Mouse (Mus musculus): ENCODE results near the gene Mbd5. TPM values are rescaled to one million over a fixed set of nuclear protein-coding genes. Genes with fewer than 3 reads are reported as not detected.

Mbd5 gene
- polyA plus RNA-seq, 1 experiment from 2014 or later, result 36.5 TPM

DNA sequence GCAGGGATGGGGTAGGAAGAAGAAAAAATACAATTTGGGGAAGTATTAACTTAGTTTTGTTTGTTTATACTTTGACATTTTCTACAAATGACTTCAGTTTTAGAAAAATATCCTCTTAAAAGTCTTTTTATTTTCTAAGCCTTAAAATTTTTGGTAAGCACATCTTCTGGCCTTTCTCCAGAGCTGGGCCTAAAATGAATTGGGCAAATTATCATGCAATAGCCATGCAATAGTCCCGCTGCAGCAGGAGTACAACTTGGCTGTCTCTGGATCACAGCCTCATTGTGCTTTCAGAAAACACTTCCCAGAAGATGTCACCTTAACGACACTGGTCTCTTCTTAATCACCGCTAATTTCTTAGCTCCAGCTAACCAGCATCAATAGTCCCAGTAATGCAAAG lies 91.2 kb downstream of the Mbd5 start:
- WGBS, result 78% methylated on average over 3 of the region's 3 CpGs

DNA sequence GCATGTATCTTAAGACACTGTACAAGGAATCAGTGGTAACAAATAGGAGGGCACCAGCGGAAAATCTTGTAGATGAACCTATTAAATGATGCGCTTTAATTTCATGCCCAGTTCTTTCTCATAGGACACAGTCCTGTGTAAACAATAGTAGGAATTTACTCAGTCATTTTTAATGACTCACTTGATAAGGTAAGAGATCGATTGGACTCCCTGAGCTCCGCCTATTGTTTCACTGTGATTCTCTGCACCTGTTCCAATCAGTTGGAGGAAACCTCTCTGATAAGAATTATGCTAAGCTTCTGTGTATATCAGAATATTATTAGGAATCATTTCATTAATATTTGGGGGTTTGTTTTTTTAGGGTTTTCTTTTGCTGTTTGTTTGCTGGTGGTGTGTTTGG lies 100.7 kb downstream of the Mbd5 start:
- no peaks in the 10 kb centered on the region for H3K27me3 ChIP-seq
- 0 out of 2 replicates have a peak, but pooled peaks cover 5% of the 10 kb centered on the region for H3K9me3 ChIP-seq
- H3K9ac ChIP-seq, result no peak overlapping the region
- no peaks in the 10 kb centered on the region for H3K4me1 ChIP-seq (replicated peaks)
- no peak overlapping the region for H3K4me2 ChIP-seq
- no peaks in the 10 kb centered on the region for H3K36me3 ChIP-seq
- ATAC-seq (ENCODE audit: low FRiP score, low read depth), result no peak
- no peak overlapping the region for H3K4me3 ChIP-seq
- WGBS, result 96% methylated on average over 4 of the region's 4 CpGs
- no peak overlapping the region for H3K27ac ChIP-seq (replicated peaks)

More for the DNA sequence above, 91.2 kb downstream of the Mbd5 start:
- ATAC-seq (ENCODE audit: low FRiP score, low read depth), result no peak
- Histone ChIP-seq H3K4me2 (no peak overlapping the region), H3K27ac (replicated peaks) (no peak overlapping the region), H3K36me3 (peaks cover 9% of the 10 kb centered on the region; the same call in 1 of the 2 replicates), H3K9me3 (peaks cover 7% of the 10 kb centered on the region; the same call in 1 of the 2 replicates), H3K9ac (no peak overlapping the region), H3K4me3 (no peak overlapping the region), H3K4me1 (replicated peaks) (no peaks in the 10 kb centered on the region), H3K27me3 (no peaks in the 10 kb centered on the region)

DNA sequence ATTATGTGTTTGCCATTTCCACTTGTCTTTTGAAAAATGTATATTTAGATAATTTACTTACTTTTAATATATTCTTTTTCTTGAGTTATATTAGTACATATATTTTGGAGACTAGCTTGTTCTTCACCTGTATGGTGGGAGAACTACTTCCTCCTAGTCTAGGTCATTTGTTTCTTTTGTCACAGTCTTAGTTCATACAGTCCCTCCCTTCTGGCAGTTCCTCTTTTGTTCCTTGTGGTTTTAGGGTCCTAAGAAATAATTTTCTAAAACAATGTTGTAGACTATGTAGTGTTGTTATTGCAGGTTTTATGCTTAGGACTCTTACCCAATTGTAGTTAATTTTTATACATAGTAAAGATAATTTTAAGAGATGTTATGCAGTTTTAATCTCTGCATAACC lies 118.6 kb downstream of the Mbd5 start:
- no peaks in the 10 kb centered on the region for H3K27me3 ChIP-seq
- H3K9me3 ChIP-seq, result no peaks in the 10 kb centered on the region
- no peak overlapping the region for H3K4me3 ChIP-seq
- no peaks in the 10 kb centered on the region for H3K36me3 ChIP-seq
- no peaks in the 10 kb centered on the region for H3K4me1 ChIP-seq (replicated peaks)
- H3K27ac ChIP-seq (replicated peaks), result no peak overlapping the region
- H3K9ac ChIP-seq, result no peak overlapping the region
- no peak overlapping the region for H3K4me2 ChIP-seq
- no peak for ATAC-seq (ENCODE audit: low FRiP score, low read depth)

DNA sequence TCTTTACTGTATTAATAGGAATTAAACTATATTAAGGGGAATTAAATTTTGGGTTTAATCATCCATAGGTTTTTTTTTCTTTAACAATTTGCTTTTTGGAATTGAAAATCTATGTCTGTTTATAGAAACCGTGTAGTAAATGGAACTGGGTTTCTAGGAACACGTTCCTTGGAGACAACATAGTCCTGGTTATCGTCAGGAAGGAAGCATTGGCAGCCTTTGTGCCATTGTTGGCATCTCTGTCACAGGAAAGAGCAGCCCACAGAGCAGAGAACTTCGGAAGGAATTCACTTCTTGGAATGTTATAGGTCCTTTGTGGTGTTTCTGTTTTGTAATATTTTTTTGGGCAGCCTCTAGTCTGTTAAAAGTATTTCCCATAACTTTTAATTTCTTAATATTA lies 135.7 kb downstream of the Mbd5 start:
- H3K27ac ChIP-seq (replicated peaks), result no peak overlapping the region
- no peak for ATAC-seq (ENCODE audit: low FRiP score, low read depth)
- WGBS, result 78% methylated on average over 4 of the region's 4 CpGs
- no peak overlapping the region for H3K4me3 ChIP-seq
- no peak overlapping the region for H3K4me2 ChIP-seq
- no peaks in the 10 kb centered on the region for H3K36me3 ChIP-seq
- H3K9ac ChIP-seq, result no peak overlapping the region
- H3K27me3 ChIP-seq, result no peaks in the 10 kb centered on the region
- H3K4me1 ChIP-seq (replicated peaks), result no peaks in the 10 kb centered on the region
- H3K9me3 ChIP-seq, result no peaks in the 10 kb centered on the region

DNA sequence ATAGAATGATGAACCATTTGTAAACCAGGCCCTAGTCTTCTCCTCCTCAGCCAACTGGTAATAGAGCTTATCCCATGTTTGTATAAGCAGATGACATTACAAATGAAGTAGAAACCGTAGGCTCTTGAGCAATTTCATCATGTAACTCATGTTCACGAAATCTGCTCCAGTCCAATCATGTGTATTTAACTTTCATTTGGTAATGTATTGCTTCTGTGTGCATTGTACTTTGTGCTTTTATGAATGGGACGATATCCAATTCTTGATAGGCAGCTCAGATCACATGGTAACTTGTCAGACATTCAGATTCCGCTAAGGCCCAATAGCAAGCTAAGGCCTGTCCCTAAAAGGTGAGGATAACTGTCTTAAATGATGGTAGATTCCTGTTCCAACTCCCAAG lies 141.5 kb downstream of the Mbd5 start:
- ATAC-seq (ENCODE audit: low FRiP score, low read depth), result no peak
- Histone ChIP-seq H3K4me1 (replicated peaks) (no peaks in the 10 kb centered on the region), H3K27me3 (no peaks in the 10 kb centered on the region), H3K9me3 (no peaks in the 10 kb centered on the region), H3K4me2 (no peak overlapping the region), H3K4me3 (no peak overlapping the region), H3K9ac (no peak overlapping the region), H3K27ac (replicated peaks) (no peak overlapping the region), H3K36me3 (no peaks in the 10 kb centered on the region)
- WGBS, result 96% methylated on average over 4 of the region's 4 CpGs

DNA sequence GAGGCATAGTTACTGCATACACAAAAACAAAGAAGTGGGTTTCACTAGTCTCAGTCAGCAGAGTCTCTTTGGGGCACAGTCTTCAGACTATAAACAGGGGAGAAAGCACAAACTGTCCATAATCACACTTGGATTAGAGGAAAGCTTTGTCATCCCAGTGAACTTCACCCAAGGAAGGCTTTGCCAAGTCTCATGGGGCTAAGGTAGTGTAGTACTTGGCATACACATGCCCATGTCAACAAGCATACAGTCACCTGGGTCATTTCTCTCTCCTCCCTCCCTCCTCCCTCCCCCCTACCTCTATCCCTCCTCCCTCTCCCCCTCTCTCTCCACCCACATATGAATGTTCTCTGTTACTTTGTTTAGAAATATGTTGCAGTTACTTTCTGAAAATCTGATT lies 147.5 kb downstream of the Mbd5 start:
- no peaks in the 10 kb centered on the region for H3K27me3 ChIP-seq
- H3K27ac ChIP-seq (replicated peaks), result no peak overlapping the region
- H3K9ac ChIP-seq, result no peak overlapping the region
- no peaks in the 10 kb centered on the region for H3K9me3 ChIP-seq
- no peaks in the 10 kb centered on the region for H3K4me1 ChIP-seq (replicated peaks)
- H3K4me3 ChIP-seq, result no peak overlapping the region
- no peak for ATAC-seq (ENCODE audit: low FRiP score, low read depth)
- H3K36me3 ChIP-seq, result peaks cover 6% of the 10 kb centered on the region; the same call in 1 of the 2 replicates
- H3K4me2 ChIP-seq, result no peak overlapping the region

DNA sequence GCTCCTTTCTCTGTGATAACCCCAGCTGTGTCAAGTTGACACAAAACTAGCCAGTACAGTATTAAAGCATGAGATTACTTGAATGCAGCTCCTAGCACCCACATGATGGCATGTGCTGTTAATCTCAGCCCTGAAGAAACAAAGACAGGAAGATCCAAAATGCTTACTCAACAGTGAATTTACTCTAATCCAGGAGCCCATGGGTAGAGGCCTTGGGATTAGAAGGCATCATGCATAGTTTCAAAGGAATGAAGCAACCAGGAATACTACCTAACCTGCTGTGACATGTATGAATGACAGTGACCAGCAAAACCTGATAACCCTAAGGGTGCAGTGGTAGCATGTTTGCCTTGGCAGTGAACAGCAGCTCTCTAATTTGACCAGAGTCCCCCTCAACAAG lies 159.6 kb downstream of the Mbd5 start:
- H3K9me3 ChIP-seq, result no peaks in the 10 kb centered on the region
- no peak overlapping the region for H3K4me2 ChIP-seq

DNA sequence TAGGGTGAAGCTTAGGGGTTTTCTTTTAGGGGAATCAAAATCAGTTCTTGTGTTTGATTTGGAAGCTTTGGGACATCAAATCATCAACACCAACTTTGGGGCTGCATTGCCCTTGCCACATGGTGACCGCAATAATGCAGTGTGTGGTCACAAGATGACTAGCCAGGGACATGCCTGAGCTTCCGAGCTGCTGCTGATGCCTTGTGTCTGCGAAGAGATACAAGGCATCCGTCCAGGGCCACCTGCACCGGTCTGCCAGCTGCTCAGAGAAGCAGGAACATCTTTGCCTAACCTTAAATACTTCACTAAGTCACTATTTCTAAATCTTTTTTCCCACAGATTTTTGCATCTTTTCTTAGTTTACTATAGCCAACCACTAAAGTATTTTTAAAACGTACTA lies 170.6 kb downstream of the Mbd5 start:
- Histone ChIP-seq H3K4me2 (no peak overlapping the region), H3K9ac (no peak overlapping the region), H3K27ac (replicated peaks) (no peak overlapping the region), H3K4me1 (replicated peaks) (no peaks in the 10 kb centered on the region), H3K4me3 (no peak overlapping the region), H3K9me3 (no peaks in the 10 kb centered on the region), H3K27me3 (no peaks in the 10 kb centered on the region), H3K36me3 (0 out of 2 replicates have a peak, but pooled peaks cover 4% of the 10 kb centered on the region)
- ATAC-seq (ENCODE audit: low FRiP score, low read depth), result no peak
- 94% methylated on average over 6 of the region's 6 CpGs for WGBS

More for the DNA sequence above, 159.6 kb downstream of the Mbd5 start:
- ATAC-seq (ENCODE audit: low FRiP score, low read depth), result no peak
- Histone ChIP-seq H3K4me3 (no peak overlapping the region), H3K36me3 (no peaks in the 10 kb centered on the region), H3K9ac (no peak overlapping the region), H3K27ac (replicated peaks) (no peak overlapping the region), H3K4me1 (replicated peaks) (no peaks in the 10 kb centered on the region), H3K27me3 (no peaks in the 10 kb centered on the region)

DNA sequence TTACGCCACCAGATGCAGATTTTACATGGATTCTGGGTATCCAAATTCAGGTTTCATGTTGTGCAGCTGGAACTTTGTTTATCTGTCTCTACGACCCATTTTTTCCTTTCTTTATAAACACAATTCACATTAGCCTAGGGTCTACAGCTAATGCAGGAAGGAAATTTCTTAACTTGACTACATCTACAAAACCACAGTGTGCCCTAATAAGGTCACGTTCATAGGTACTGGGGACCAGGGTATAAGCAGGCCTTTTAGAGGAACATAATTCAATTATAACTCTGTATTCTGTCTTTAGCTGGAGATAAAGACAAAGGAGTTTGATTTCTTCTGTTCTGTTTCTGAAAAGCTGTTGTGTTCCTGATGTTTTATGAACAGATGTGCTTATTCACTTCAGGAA lies 172.3 kb downstream of the Mbd5 start:
- H3K4me2 ChIP-seq, result no peak overlapping the region
- no peak overlapping the region for H3K27ac ChIP-seq (replicated peaks)
- H3K4me1 ChIP-seq (replicated peaks), result no peaks in the 10 kb centered on the region
- no peaks in the 10 kb centered on the region for H3K9me3 ChIP-seq
- H3K9ac ChIP-seq, result no peak overlapping the region
- 90% methylated on average over 3 of the region's 3 CpGs for WGBS
- H3K27me3 ChIP-seq, result no peaks in the 10 kb centered on the region
- ATAC-seq (ENCODE audit: low FRiP score, low read depth), result no peak
- no peak overlapping the region for H3K4me3 ChIP-seq
- H3K36me3 ChIP-seq, result 0 out of 2 replicates have a peak, but pooled peaks cover 4% of the 10 kb centered on the region

DNA sequence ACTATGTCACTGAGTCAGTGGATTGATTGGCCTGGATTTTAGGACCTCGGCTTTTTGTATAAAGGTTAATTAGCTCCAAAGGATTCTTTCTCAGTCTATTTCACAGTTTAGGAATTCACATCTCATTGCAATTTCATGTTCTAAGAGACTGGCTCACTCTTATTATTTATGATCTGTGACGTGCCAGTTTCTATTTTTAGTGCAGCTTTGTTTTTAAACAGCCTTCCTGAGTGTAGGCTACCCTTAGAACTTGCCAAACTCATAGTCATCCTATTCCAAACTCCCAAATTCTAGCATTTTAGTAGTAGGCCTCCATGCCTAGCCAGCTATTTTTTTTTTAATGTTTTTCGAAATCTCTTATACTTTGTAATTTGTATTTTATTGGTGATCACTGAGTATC lies 192.9 kb downstream of the Mbd5 start:
- ATAC-seq (ENCODE audit: low FRiP score, low read depth), result no peak
- no peak overlapping the region for H3K27ac ChIP-seq (replicated peaks)
- H3K9ac ChIP-seq, result no peak overlapping the region
- WGBS, result 75% methylated on average over 3 of the region's 3 CpGs
- no peaks in the 10 kb centered on the region for H3K27me3 ChIP-seq
- no peaks in the 10 kb centered on the region for H3K36me3 ChIP-seq
- no peak overlapping the region for H3K4me3 ChIP-seq
- H3K4me2 ChIP-seq, result no peak overlapping the region
- no peaks in the 10 kb centered on the region for H3K4me1 ChIP-seq (replicated peaks)
- H3K9me3 ChIP-seq, result no peaks in the 10 kb centered on the region

DNA sequence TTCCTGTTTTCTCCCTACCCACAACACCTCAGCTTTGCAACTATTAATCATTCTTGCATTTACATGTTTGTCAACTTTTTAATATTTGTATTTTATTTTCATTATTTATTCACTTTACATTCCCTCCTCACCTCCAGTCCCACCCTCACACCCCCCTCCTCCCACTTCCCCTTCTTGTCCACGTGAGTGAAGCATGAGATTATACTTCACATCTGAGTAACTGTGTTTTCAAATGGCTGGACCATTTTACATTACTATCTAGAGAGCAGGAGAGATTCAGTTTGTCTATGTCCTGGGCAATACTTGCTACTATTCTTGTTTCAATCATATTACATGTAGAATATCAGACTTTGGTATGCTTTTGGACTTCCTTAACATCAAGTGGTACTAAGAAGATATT lies 204.3 kb downstream of the Mbd5 start:
- H3K27me3 ChIP-seq, result no peaks in the 10 kb centered on the region
- WGBS, result 66% methylated on average over 1 of the region's 1 CpGs
- H3K4me2 ChIP-seq, result no peak overlapping the region
- no peaks in the 10 kb centered on the region for H3K36me3 ChIP-seq
- no peak for ATAC-seq (ENCODE audit: low FRiP score, low read depth)
- H3K4me1 ChIP-seq (replicated peaks), result no peaks in the 10 kb centered on the region
- H3K9me3 ChIP-seq, result no peaks in the 10 kb centered on the region
- no peak overlapping the region for H3K27ac ChIP-seq (replicated peaks)
- H3K9ac ChIP-seq, result no peak overlapping the region
- no peak overlapping the region for H3K4me3 ChIP-seq

DNA sequence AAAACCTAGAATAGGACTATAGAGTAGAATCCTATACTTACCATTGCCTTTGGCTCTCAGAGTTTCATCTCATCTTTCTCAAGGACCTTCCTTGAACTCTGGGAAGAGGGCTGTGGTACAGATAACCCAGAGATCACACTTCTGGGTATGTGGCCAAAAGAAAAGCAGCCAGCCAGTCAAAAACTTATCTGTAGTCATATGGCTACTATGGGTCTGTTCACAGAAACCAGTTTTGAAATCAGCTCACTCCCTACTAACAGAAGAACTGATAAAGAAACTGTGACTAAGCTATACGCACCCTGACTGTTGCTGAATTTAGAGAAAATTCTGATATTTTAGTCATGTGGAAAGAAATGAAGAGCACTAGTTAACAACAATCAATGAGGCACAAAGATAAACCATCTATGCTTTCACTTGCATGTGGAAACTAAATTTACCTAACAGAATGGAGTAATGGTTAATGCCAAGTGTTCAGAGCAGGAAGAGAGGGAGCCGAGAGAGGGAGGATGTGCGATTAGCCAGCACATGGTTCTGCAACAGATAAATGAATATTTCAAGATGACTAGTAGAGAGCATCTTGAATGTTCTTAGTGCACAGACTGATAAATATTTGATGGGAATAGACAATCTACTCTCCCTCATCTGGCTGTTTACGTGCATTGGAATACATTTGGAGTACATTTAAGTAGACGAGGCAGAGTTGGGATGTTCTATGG lies 211.1 kb downstream of the Mbd5 start:
- H3K4me2 ChIP-seq, result no peak overlapping the region
- peaks cover 10% of the 10 kb centered on the region; the same call in 1 of the 2 replicates for H3K36me3 ChIP-seq
- no peak overlapping the region for H3K4me3 ChIP-seq
- no peaks in the 10 kb centered on the region for H3K9me3 ChIP-seq
- no peak overlapping the region for H3K27ac ChIP-seq (replicated peaks)
- H3K27me3 ChIP-seq, result no peaks in the 10 kb centered on the region
- no peaks in the 10 kb centered on the region for H3K4me1 ChIP-seq (replicated peaks)
- no peak for ATAC-seq (ENCODE audit: low FRiP score, low read depth)
- H3K9ac ChIP-seq, result no peak overlapping the region
- WGBS, result 83% methylated on average over 5 of the region's 5 CpGs

DNA sequence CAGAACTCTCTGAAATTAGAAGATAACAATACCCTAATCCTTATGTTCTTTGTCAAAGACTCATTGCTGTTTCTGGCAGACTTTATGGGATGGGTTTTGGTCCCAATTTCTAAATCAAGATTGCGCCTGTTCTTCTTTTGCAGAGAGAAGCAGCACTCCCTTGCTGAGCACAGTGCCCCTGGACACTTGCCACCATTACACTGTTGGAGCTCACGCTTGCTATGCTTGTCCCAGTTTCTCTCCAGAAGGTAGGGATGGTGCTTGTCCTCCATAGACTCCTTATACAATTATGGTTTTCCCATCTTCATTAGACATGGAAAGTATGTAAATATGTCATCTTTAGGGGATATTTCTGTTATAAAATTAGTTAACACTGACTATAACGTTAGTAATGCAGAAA lies 220.5 kb downstream of the Mbd5 start:
- no peak for ATAC-seq (ENCODE audit: low FRiP score, low read depth)
- Histone ChIP-seq H3K9ac (no peak overlapping the region), H3K4me3 (no peak overlapping the region), H3K36me3 (0 out of 2 replicates have a peak, but pooled peaks cover 2% of the 10 kb centered on the region), H3K4me1 (replicated peaks) (no peaks in the 10 kb centered on the region), H3K9me3 (no peaks in the 10 kb centered on the region; the same call in 1 of the 2 replicates), H3K4me2 (no peak overlapping the region), H3K27ac (replicated peaks) (no peak overlapping the region), H3K27me3 (no peaks in the 10 kb centered on the region)
- 97% methylated on average over 3 of the region's 3 CpGs for WGBS

Data from hindbrain, embryonic 15.5 days (tissue).